Mouse (Mus musculus): ENCODE data around the gene Strap. TPM values are rescaled to one million over a fixed set of nuclear protein-coding genes. Genes with fewer than 3 reads are reported as not detected.

Gene Strap
- polyA plus RNA-seq, 1 experiment from 2014 or later: 159 TPM

DNA sequence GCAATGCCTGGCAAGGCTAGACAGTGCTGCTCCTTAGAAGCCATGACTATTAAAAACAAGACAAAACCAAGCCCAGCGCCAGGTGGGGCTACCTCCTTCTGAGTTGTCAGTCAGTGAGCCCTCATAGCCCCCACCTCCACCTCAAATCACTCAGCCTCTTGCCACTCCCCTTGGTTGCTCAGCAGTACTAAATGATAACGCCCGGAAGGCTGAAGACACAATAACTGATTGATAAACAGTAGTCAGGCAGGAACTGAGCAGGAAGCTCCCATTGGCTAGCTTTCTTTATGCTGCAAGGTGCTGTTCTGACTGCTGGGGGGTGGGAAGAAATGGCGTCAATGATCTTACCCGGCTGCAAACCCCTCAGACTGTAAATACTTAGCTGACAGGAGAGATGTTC lies 18.1 kb upstream of the Strap start:
- H3K4me1 ChIP-seq (ENCODE audit: control insufficient read depth, insufficient read depth, low read depth, low read length): peaks cover 2% of the 10 kb centered on the region; the same call in 1 of the 2 replicates
- H3K27me3 ChIP-seq (replicated peaks; ENCODE audit: control insufficient read depth, insufficient read depth, low read length): no peaks in the 10 kb centered on the region
- WGBS: 61% methylated on average over 5 of the region's 5 CpGs
- no peak overlapping the region for H3K9ac ChIP-seq (ENCODE audit: low read depth, low read length)
- no peak overlapping the region for H3K27ac ChIP-seq (ENCODE audit: low read depth, low read length)
- no peak for ATAC-seq
- H3K4me2 ChIP-seq (ENCODE audit: low read length): no peak overlapping the region
- H3K36me3 ChIP-seq (ENCODE audit: control insufficient read depth, insufficient read depth, low read length): no peaks in the 10 kb centered on the region
- no peak overlapping the region for H3K4me3 ChIP-seq (ENCODE audit: low read length)
- H3K9me3 ChIP-seq (ENCODE audit: control insufficient read depth, low read length): no peaks in the 10 kb centered on the region

DNA sequence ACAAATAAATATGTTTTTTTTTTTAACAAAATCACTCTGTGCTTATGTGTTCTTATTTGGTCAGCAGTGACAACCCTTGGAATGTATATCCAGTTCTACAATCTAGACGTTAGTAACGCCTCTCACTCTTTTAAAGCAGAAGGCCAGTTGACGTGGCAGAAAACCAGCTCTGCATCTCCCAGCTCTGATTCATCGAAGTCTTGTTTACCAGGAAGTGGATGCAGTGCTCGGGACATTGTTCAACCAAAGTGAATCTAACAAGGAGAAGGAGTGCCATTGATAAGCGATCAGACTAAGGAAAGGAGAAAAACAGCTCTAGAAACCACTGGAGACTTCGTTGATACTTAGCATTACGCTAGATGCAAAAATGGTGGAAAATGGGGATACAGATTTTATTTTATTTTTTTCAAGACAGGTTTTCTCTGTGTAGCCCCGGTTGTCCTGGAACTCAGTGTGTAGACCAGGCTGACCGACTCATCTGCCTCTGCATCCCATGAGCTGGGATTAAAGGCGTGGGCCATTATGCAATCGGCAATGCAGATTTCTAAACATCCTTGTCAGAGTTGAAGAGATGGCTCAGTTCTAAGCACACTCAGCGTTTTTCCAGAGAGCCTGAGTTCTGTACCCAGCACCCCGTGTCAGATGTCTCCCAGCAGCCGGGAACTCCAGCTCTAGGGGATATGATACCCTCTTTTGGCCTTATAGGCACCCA lies 12.5 kb upstream of the Strap start:
- Histone ChIP-seq H3K27ac (ENCODE audit: low read depth, low read length) (no peak overlapping the region), H3K4me3 (ENCODE audit: low read length) (no peak overlapping the region), H3K9me3 (ENCODE audit: control insufficient read depth, low read length) (no peaks in the 10 kb centered on the region), H3K27me3 (replicated peaks; ENCODE audit: control insufficient read depth, insufficient read depth, low read length) (no peaks in the 10 kb centered on the region), H3K4me1 (ENCODE audit: control insufficient read depth, insufficient read depth, low read depth, low read length) (no peaks in the 10 kb centered on the region), H3K4me2 (ENCODE audit: low read length) (no peak overlapping the region), H3K9ac (ENCODE audit: low read depth, low read length) (no peak overlapping the region), H3K36me3 (ENCODE audit: control insufficient read depth, insufficient read depth, low read length) (no peaks in the 10 kb centered on the region)
- no peak for ATAC-seq
- 90% methylated on average over 15 of the region's 15 CpGs for WGBS

DNA sequence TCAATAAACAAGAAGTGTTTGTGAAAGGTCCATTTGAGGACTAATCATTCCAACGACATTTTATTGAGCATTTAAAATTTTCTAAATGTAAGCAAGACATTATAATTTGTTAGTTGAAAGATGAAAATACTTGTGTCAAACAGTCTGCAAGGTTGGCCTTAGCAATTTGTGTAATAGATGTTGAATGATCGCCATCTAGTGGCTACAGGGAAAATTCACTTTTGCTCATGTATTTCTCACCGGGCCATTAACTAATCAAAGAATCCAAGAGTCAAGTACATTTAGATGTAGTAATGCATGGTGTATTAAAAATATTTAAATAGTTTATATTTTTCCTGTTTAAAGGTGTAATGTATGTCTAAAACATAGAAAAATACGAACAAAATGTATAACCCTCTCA lies 11.0 kb upstream of the Strap start:
- Histone ChIP-seq H3K36me3 (ENCODE audit: control insufficient read depth, insufficient read depth, low read length) (no peaks in the 10 kb centered on the region), H3K9ac (ENCODE audit: low read depth, low read length) (no peak overlapping the region), H3K27ac (ENCODE audit: low read depth, low read length) (no peak overlapping the region), H3K27me3 (replicated peaks; ENCODE audit: control insufficient read depth, insufficient read depth, low read length) (no peaks in the 10 kb centered on the region), H3K4me3 (ENCODE audit: low read length) (no peak overlapping the region), H3K9me3 (ENCODE audit: control insufficient read depth, low read length) (no peaks in the 10 kb centered on the region), H3K4me2 (ENCODE audit: low read length) (no peak overlapping the region), H3K4me1 (ENCODE audit: control insufficient read depth, insufficient read depth, low read depth, low read length) (no peaks in the 10 kb centered on the region)
- ATAC-seq: peak; percentile 67
- 5% methylated on average over 4 of the region's 4 CpGs for WGBS

DNA sequence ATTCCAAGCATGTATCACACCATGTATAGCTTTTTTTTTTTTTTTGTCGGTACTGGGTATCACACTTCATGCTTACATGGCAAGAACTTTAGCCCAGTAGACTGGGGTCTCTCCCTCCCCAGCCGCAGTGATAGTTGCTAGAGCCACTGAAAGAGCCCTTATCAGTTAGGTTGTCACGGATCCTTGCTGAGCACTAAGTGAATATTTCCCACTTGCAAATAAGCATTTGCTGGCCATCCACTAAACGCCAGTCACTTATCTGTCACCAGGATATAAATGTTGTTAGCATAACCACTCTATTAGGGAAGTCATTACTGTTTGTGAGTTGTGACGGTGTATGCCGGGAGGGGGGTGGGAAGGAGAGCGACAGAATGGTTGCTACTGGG lies 425 bp upstream of the Strap start:
- no peaks in the 10 kb centered on the region for H3K27me3 ChIP-seq (replicated peaks; ENCODE audit: control insufficient read depth, insufficient read depth, low read length)
- H3K4me2 ChIP-seq (ENCODE audit: low read length): peak overlapping the region; percentile 64
- H3K9me3 ChIP-seq (ENCODE audit: control insufficient read depth, low read length): no peaks in the 10 kb centered on the region
- ATAC-seq: no peak; the same call in 1 of the 2 replicates
- 8% methylated on average over 7 of the region's 7 CpGs for WGBS
- H3K27ac ChIP-seq (ENCODE audit: low read depth, low read length): peak overlapping the region; percentile 81; the same call in 1 of the 2 replicates
- H3K4me1 ChIP-seq (ENCODE audit: control insufficient read depth, insufficient read depth, low read depth, low read length): peaks cover 16% of the 10 kb centered on the region
- H3K9ac ChIP-seq (ENCODE audit: low read depth, low read length): peak overlapping the region; percentile 90
- peaks cover 2% of the 10 kb centered on the region for H3K36me3 ChIP-seq (ENCODE audit: control insufficient read depth, insufficient read depth, low read length)
- H3K4me3 ChIP-seq (ENCODE audit: low read length): peak overlapping the region; percentile 97

DNA sequence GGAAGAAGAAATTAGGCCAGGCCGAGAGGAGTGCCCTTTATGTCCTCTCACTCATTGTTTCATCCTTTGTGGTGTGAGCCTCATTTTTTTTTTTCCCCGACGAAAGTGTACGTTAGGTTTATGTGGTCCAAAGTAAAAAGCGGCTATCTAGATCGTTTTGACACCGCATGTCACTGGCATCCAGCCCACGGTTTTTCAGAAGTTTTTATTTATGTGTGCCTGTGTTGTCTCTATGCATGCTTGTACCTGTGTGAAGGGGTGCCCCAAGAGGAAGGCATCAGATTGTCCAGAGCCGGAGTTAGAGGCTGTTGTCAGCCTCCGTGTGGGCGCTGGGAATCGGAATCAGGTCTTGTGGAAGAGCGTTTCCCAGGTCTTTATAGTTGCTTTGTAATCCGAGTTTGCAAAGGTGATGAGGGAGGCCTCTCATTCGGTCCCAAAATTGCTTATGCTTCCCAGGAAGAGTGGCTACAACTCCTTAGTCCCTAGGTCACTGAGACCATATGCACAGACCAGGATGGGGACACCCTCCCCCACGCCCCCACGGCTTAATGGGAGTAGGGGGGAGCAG lies 877 bp downstream of the Strap start:
- H3K4me3 ChIP-seq (ENCODE audit: low read length): peak overlapping the region; percentile 97
- ATAC-seq: no peak
- H3K9me3 ChIP-seq (ENCODE audit: control insufficient read depth, low read length): no peaks in the 10 kb centered on the region
- peaks cover 10% of the 10 kb centered on the region for H3K36me3 ChIP-seq (ENCODE audit: control insufficient read depth, insufficient read depth, low read length)
- peak overlapping the region; percentile 90 for H3K9ac ChIP-seq (ENCODE audit: low read depth, low read length)
- H3K4me1 ChIP-seq (ENCODE audit: control insufficient read depth, insufficient read depth, low read depth, low read length): peaks cover 16% of the 10 kb centered on the region
- H3K27me3 ChIP-seq (replicated peaks; ENCODE audit: control insufficient read depth, insufficient read depth, low read length): no peaks in the 10 kb centered on the region
- 11% methylated on average over 17 of the region's 17 CpGs for WGBS
- peak overlapping the region; percentile 81 for H3K27ac ChIP-seq (ENCODE audit: low read depth, low read length)
- peak overlapping the region; percentile 87 for H3K4me2 ChIP-seq (ENCODE audit: low read length)

DNA sequence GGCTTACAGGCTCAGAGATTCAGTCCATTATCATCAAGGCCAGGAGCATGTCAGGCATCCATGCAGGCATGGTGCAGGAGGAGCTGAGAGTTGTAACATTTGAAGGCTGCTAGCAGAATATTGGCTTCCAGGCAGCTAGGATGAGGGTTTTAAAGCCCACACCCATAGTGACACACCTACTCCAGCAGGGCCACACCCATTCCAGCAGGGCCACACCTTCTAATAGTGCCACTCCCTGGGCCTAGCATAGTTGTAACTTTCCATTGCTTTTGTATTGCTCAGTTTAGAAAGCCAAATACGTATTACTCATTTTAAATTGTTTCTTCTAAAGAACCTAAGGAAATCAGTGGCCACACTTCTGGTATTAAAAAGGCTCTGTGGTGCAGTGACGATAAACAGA lies 6.1 kb downstream of the Strap start:
- ATAC-seq: no peak
- H3K4me3 ChIP-seq (ENCODE audit: low read length): no peak overlapping the region
- 94% methylated on average over 2 of the region's 2 CpGs for WGBS

DNA sequence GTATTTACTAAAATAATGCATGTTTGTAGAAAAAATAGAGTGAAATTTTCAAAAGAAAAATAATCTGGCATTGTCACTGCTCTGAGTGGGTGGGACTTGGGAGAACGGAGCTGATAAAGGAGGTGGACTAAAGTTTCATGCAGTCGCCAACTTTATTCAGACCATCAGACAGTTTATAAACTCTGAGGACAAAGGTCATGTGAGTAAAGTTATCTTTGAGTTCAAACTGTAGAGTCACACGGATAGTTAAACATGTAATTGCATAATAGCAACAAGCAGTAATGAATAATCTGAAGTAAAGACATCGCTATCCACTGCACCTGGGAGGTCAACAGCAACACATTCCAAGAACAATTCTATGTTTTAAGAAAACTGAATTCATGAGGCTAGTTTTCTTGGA lies 9.8 kb downstream of the Strap start:
- Histone ChIP-seq H3K4me2 (ENCODE audit: low read length) (no peak overlapping the region), H3K27me3 (replicated peaks; ENCODE audit: control insufficient read depth, insufficient read depth, low read length) (no peaks in the 10 kb centered on the region), H3K27ac (ENCODE audit: low read depth, low read length) (no peak overlapping the region), H3K9me3 (ENCODE audit: control insufficient read depth, low read length) (no peaks in the 10 kb centered on the region), H3K9ac (ENCODE audit: low read depth, low read length) (no peak overlapping the region), H3K4me1 (ENCODE audit: control insufficient read depth, insufficient read depth, low read depth, low read length) (no peaks in the 10 kb centered on the region), H3K4me3 (ENCODE audit: low read length) (no peak overlapping the region), H3K36me3 (ENCODE audit: control insufficient read depth, insufficient read depth, low read length) (peaks cover 26% of the 10 kb centered on the region)
- 93% methylated on average over 4 of the region's 4 CpGs for WGBS
- ATAC-seq: no peak

More for the DNA sequence above, 6.1 kb downstream of the Strap start:
- H3K27me3 ChIP-seq (replicated peaks; ENCODE audit: control insufficient read depth, insufficient read depth, low read length): no peaks in the 10 kb centered on the region
- H3K9me3 ChIP-seq (ENCODE audit: control insufficient read depth, low read length): no peaks in the 10 kb centered on the region
- no peak overlapping the region for H3K4me2 ChIP-seq (ENCODE audit: low read length)
- H3K36me3 ChIP-seq (ENCODE audit: control insufficient read depth, insufficient read depth, low read length): peaks cover 20% of the 10 kb centered on the region
- H3K4me1 ChIP-seq (ENCODE audit: control insufficient read depth, insufficient read depth, low read depth, low read length): peaks cover 9% of the 10 kb centered on the region
- no peak overlapping the region for H3K9ac ChIP-seq (ENCODE audit: low read depth, low read length)
- H3K27ac ChIP-seq (ENCODE audit: low read depth, low read length): no peak overlapping the region

DNA sequence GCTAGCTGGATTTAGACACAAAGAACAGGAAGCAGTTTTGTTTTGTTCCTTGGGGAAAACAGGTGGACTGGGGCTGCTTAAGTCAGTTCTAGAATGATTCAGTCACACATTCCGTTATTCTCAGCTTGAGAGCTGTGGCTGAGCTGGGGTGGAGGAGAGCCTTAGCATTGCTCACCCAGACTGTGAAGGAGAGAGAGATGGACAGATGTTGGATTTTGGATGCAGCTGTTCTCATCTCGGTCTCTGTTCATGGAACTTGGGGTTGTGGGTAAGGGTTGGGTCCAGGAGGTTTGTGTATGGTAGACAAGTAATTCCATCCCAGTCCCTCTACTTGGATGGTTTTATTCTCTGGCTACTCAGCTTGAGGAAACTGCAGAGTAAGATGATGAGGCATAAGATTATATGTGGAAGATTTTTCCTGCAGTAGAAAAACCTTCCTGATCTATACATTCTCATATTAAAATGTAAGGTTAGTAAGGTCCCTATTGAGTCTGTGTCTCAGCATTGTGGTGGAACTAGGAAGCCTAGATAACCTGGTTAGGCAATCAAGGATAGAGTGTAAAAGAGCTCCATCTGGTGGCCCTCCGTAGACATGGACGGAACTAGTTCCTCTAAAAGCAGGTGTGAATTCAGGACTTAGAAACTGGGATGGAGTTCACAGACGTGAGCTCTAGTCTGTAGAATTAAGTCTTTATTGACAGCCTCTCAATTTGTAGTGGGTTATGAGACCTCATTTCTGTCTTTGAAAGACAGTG lies 12.5 kb downstream of the Strap start:
- no peaks in the 10 kb centered on the region for H3K9me3 ChIP-seq (ENCODE audit: control insufficient read depth, low read length)
- H3K4me2 ChIP-seq (ENCODE audit: low read length): no peak overlapping the region
- H3K4me3 ChIP-seq (ENCODE audit: low read length): no peak overlapping the region
- WGBS: 70% methylated on average over 5 of the region's 5 CpGs
- H3K27me3 ChIP-seq (replicated peaks; ENCODE audit: control insufficient read depth, insufficient read depth, low read length): no peaks in the 10 kb centered on the region
- H3K4me1 ChIP-seq (ENCODE audit: control insufficient read depth, insufficient read depth, low read depth, low read length): no peaks in the 10 kb centered on the region
- peaks cover 26% of the 10 kb centered on the region for H3K36me3 ChIP-seq (ENCODE audit: control insufficient read depth, insufficient read depth, low read length)
- no peak overlapping the region for H3K9ac ChIP-seq (ENCODE audit: low read depth, low read length)
- peak; percentile 77 for ATAC-seq
- no peak overlapping the region for H3K27ac ChIP-seq (ENCODE audit: low read depth, low read length)

DNA sequence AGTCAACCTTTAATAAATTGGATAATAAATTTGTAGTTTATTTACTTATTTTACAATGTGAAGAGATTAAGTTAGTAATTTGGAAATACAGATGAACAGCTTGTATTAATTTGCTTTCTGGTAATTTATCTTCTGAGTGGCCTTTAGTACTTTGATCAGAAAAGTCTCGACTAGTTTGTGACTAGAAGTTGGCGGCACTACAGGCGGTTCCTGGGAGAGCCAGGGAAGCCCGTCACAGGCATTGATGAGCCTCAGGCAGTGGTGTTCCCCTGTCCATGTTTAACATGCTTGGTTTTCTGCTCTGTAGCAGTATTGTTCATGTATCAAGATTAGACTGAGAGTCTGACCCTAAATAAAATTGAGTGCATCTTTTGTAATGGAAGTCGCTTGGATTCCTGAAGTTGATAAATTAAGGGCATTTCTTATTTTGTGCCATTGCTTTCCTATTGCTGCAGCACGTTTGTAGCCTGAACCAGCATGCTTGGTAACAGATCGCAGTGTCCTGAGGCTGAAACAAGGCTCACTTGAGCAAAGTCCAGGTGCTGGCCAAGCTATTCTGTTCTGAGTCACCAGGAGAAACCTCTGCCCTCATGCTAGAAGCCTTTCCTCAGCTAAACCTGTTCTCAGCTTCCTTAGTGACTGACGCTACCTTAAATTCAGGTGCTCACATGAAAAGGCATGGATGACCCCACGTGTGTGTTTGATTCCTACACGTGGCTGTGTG lies 16.8 kb downstream of the Strap start:
- Histone ChIP-seq H3K9me3 (ENCODE audit: control insufficient read depth, low read length) (no peaks in the 10 kb centered on the region), H3K4me3 (ENCODE audit: low read length) (no peak overlapping the region), H3K9ac (ENCODE audit: low read depth, low read length) (no peak overlapping the region), H3K27ac (ENCODE audit: low read depth, low read length) (no peak overlapping the region), H3K27me3 (replicated peaks; ENCODE audit: control insufficient read depth, insufficient read depth, low read length) (no peaks in the 10 kb centered on the region), H3K36me3 (ENCODE audit: control insufficient read depth, insufficient read depth, low read length) (peaks cover 21% of the 10 kb centered on the region), H3K4me2 (ENCODE audit: low read length) (no peak overlapping the region), H3K4me1 (ENCODE audit: control insufficient read depth, insufficient read depth, low read depth, low read length) (peaks cover 4% of the 10 kb centered on the region; the same call in 1 of the 2 replicates)
- 85% methylated on average over 10 of the region's 10 CpGs for WGBS
- ATAC-seq: no peak
